Mouse (Mus musculus) intestine, postnatal 0 days (tissue): ENCODE measurements around the gene Mybbp1a. TPM values are rescaled to one million over a fixed set of nuclear protein-coding genes. Genes with fewer than 3 reads are reported as not detected.
"Not testable (repeated sequence)": the region's sequence is repeated elsewhere in the genome, so short reads cannot be mapped to it uniquely, and the experiment has no call there.

ENCODE experiments used
- ATAC-seq: fragments of 200-750 bp; cut with Nextera tagmentation; 2 replicates; pipeline ENCODE4 v1.8.0; 2017; ENCODE audit warnings: mild to moderate bottlenecking, moderate TSS enrichment, moderate library complexity
- H3K27ac ChIP-seq: fragments of 300-500 bp; sonication (generic); 2 replicates; pipeline ENCODE4 v1.5.1; 2014; ENCODE audit warnings: mild to moderate bottlenecking, low read depth, low read length, moderate library complexity
- H3K27me3 ChIP-seq: fragments of 300-500 bp; sonication (generic); replicated peaks from 2 replicates; pipeline ENCODE4 v1.6.1; 2014; ENCODE audit warnings: low read length, mixed read lengths; ENCODE audit not compliant: control insufficient read depth, insufficient read depth
- H3K36me3 ChIP-seq: fragments of 300-500 bp; sonication (generic); 2 replicates; pipeline ENCODE4 v1.6.1; 2014; ENCODE audit warnings: mild to moderate bottlenecking, moderate library complexity; ENCODE audit not compliant: control insufficient read depth, insufficient read depth
- H3K4me1 ChIP-seq: fragments of 300-500 bp; sonication (generic); replicated peaks from 2 replicates; pipeline ENCODE4 v1.6.1; 2014; ENCODE audit warnings: antibody characterized with exemption, low read length, mixed read lengths; ENCODE audit not compliant: control insufficient read depth, insufficient read depth
- H3K4me2 ChIP-seq: fragments of 300-500 bp; sonication (generic); replicated peaks from 2 replicates; pipeline ENCODE4 v1.6.1; 2014; ENCODE audit warnings: low read depth, mild to moderate bottlenecking, moderate library complexity
- H3K4me3 ChIP-seq: fragments of 300-500 bp; sonication (generic); 2 replicates; pipeline ENCODE4 v1.5.1; 2014; ENCODE audit warnings: low read depth, low read length
- H3K9ac ChIP-seq: fragments of 300-500 bp; sonication (generic); 2 replicates; pipeline ENCODE4 v1.6.1; 2014; ENCODE audit warnings: mild to moderate bottlenecking, low read depth, low read length
- H3K9me3 ChIP-seq: fragments of 300-500 bp; sonication (generic); 2 replicates; pipeline ENCODE4 v1.6.1; 2016; ENCODE audit warnings: mixed run types; ENCODE audit not compliant: control insufficient read depth
- CTCF ChIP-seq: sonication (generic); IDR thresholded peaks from 2 replicates; pipeline ENCODE4 v1.5.1; 2016; ENCODE audit warnings: low read depth, mild to moderate bottlenecking, control low read depth, antibody characterized with exemption, moderate library complexity
- WGBS: fragments of 180-500 bp; shearing (Covaris S2); extraction: QIAGEN DNeasy Blood & Tissue Kit; methylation state at CpG from one replicate; pipeline ENCODE4 v1.1.7; 2014; 5-methylcytosine and 5-hydroxymethylcytosine counted together
- polyA plus RNA-seq: library from polyadenylated mRNA; unstranded; fragments of >200 nt; fragmentation: Nextera tagmentation; extraction: Ambion mirVana; gene quantifications from 2 replicates; pipeline ENCODE4 v1.2.1, GENCODE M21; 2015

The Mybbp1a gene
- polyA plus RNA-seq, 1 experiment from 2014 or later = 40.7 TPM

DNA sequence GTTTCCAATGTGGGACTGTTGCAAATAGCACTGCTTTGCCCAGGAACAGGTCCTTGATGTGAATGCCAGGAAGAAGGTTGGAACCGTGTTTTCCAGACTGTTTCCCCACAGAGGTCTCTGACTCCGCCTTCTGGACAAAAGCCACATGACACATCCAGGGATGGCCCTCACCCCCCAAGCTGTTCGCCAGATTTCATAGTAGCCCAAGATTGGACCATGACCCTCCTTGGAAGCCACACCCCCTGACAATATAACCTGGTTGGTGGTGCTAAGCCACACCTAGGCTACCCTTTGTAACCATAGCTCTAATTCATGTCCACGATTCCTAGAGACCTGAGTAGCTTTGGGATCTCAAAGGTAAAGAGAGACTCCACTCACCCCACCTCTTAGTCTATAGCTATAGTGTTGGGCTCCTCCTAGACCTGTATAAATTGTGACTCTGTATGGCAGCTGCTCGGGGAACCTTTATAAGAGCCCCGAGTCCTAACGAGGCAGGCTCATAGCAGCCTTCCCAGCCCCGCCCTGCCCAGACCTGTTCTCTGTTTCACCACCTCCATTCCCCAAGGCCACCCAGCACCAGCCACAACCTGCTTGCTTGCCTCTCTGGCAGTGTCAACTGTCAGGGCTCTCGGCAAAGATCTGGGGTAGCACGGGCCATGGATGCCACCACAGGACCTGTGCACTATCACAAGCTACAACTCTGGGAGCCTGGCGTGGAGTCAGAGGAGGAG lies 6.0 kb upstream of the Mybbp1a start, which contains the start of gene Ggt6:
Ggt6 (plus strand) TSS at position 564 of the 731 bp plus-strand sequence.
- Histone ChIP-seq H3K9ac (no peak within 1 kb of the TSS), H3K36me3 (no peaks in the 10 kb centered on the region), H3K4me2 (peak within 1 kb of the TSS; percentile 66), H3K4me1 (peaks cover 10% of the 10 kb centered on the region; the same call in 1 of the 2 replicates), H3K27me3 (no peaks in the 10 kb centered on the region), H3K4me3 (peak within 1 kb of the TSS; percentile 36), H3K9me3 (no peaks in the 10 kb centered on the region), H3K27ac (peak within 1 kb of the TSS; percentile 91)
- TF ChIP-seq CTCF = peak; percentile 60
- 29% methylated on average over 11 of the region's 11 CpGs for WGBS
- peak; percentile 98 for ATAC-seq

DNA sequence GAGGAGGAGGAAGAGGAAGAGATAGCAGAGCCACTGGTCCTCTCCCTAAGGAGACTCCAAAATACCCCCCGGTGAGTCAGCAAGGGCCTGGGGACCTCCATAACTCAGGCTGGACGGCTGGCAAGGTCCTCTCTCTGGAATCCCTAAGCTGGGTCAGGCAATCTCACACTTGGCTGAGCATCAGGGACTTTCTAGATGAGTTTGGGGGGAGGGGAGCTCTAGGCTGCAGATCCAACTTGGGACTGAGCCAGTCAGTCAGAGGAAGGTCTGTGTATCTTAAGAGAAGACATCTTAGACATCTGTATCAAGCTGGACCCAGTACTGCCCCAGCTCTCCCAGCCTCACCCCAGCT lies 5.5 kb upstream of the Mybbp1a start:
- H3K4me3 ChIP-seq = peak overlapping the region; percentile 36
- peaks cover 10% of the 10 kb centered on the region; the same call in 1 of the 2 replicates for H3K4me1 ChIP-seq
- no peak for TF ChIP-seq CTCF
- ATAC-seq = peak; percentile 7; the same call in 1 of the 2 replicates
- H3K9ac ChIP-seq = no peak overlapping the region
- 47% methylated on average over 2 of the region's 2 CpGs for WGBS
- H3K27me3 ChIP-seq = no peaks in the 10 kb centered on the region
- H3K27ac ChIP-seq = peak overlapping the region; percentile 91
- H3K4me2 ChIP-seq = peak overlapping the region; percentile 66
- no peaks in the 10 kb centered on the region for H3K9me3 ChIP-seq
- H3K36me3 ChIP-seq = no peaks in the 10 kb centered on the region

DNA sequence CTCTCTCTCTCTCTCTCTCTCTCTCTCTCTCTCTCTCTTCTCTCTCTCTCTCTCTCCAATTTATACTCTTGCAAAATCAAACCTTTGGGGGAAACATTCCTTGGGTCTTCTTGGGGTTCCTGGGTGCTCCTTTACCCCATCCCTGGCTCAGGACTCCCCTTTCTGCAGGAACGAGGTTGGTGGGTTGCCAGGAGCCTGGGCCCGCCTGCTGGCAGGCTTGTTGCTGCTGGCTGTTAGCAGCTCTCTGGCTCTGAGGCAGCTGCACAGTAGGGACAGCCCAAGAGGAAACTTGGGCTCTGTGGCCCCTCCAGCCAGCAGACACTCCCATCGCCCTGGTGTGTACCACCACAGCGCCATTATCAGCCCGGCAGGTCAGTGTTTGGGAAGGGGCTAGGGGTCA lies 4.9 kb upstream of the Mybbp1a start:
- Histone ChIP-seq H3K36me3 (no peaks in the 10 kb centered on the region), H3K4me2 (peak overlapping the region; percentile 66), H3K27me3 (no peaks in the 10 kb centered on the region), H3K9me3 (no peaks in the 10 kb centered on the region), H3K27ac (no peak overlapping the region), H3K4me1 (peaks cover 10% of the 10 kb centered on the region; the same call in 1 of the 2 replicates), H3K9ac (no peak overlapping the region), H3K4me3 (peak overlapping the region; percentile 36; the same call in 1 of the 2 replicates)
- no peak for ATAC-seq
- TF ChIP-seq CTCF = no peak
- 73% methylated on average over 5 of the region's 5 CpGs for WGBS

DNA sequence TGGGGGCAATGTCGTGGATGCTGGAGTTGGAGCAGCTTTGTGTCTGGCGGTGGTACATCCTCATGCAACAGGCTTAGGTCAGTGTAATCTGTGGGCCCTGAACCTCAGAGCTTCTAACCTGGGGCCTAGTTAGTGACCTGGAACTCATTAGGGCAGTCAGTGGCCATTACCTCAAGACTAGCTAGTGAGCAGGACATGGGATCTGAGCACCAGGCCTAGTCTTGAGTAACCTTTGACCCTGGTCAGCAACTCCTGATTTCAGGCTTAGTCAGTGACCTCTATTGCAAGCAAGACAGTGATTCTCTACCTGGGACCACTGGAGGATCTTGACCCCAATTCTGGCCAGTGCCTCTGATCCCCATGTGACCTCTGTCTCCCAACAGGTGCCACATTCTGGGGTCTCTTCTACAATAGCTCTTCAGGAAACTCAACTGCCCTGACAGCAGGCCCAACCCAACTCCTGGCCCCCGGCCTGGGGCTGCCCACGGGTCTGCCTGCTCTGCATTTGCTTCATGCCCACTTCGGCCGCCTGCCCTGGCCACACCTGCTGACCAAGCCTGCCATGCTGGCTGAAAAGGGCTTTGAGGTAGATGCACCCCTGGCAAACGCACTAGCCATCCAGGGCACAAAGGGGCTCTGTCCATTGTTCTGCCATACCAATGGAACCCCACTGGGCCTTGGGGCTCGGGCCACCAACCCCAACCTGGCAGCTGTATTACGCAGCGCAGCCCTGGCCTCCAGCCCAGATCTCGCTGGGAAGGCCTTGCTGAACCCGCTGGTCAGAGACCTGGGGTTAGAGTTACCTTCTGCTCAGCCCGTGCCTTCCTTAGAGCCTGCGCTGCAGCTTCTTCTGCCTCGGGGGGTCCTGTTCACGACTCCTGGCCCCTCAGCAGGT lies 4.2 kb upstream of the Mybbp1a start:
- H3K4me2 ChIP-seq = peak overlapping the region; percentile 66
- H3K9me3 ChIP-seq = no peaks in the 10 kb centered on the region
- H3K27me3 ChIP-seq = no peaks in the 10 kb centered on the region
- no peak overlapping the region for H3K27ac ChIP-seq
- no peaks in the 10 kb centered on the region for H3K36me3 ChIP-seq
- H3K9ac ChIP-seq = no peak overlapping the region
- H3K4me3 ChIP-seq = no peak overlapping the region
- no peak for ATAC-seq
- 89% methylated on average over 16 of the region's 16 CpGs for WGBS
- H3K4me1 ChIP-seq = peaks cover 12% of the 10 kb centered on the region; the same call in 1 of the 2 replicates
- TF ChIP-seq CTCF = no peak

DNA sequence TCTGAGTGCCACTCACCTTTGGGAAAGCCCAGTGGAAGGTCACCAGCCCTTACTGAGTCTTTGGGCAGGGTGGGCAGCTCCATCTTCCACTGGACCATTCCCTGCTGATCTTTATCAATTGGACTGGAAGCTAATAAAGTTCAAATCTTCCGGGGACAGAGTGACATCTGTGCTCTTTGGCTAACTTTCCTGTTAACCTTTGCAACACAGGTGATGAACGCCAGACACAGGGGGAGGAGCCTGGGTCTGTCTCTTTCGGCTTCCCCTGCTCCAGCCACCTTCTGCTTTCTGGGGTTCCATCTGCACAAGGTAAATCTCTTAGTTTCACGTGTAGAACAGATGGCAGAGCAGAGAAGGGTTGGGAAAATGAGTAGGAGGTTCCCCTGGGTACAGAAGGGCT lies 2.7 kb upstream of the Mybbp1a start:
- Histone ChIP-seq H3K27me3 (no peaks in the 10 kb centered on the region), H3K4me1 (peaks cover 17% of the 10 kb centered on the region; the same call in 1 of the 2 replicates), H3K4me2 (no peak overlapping the region), H3K36me3 (peaks cover 10% of the 10 kb centered on the region), H3K9ac (no peak overlapping the region), H3K9me3 (no peaks in the 10 kb centered on the region), H3K4me3 (no peak overlapping the region), H3K27ac (no peak overlapping the region)
- no peak for TF ChIP-seq CTCF
- no peak for ATAC-seq
- 51% methylated on average over 4 of the region's 4 CpGs for WGBS

DNA sequence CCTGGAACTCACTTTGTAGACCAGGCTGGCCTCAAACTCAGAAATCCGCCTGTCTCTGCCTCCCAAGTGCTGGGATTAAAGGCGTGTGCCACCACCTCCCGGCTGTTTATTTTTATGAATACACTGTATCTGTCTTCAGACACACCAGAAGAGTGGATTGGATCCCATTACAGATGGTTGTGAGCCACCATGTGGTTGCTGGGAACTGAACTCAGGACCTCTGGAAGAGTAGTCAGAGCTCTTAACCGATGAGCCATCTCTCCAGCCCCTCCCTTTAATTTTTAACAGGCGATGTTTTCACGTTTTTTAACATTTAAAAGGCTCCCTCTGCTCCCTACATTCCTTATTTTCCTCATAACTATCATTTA lies 574 bp upstream of the Mybbp1a start:
- not testable (repeated sequence) for H3K27me3 ChIP-seq, H3K9ac ChIP-seq, ATAC-seq, H3K9me3 ChIP-seq
- H3K4me3 ChIP-seq = peak overlapping the region; percentile 72
- peak overlapping the region; percentile 94 for H3K4me2 ChIP-seq
- H3K27ac ChIP-seq = peak overlapping the region; percentile 36; the same call in 1 of the 2 replicates
- WGBS = 27% methylated on average over 6 of the region's 6 CpGs
- H3K4me1 ChIP-seq = peaks cover 13% of the 10 kb centered on the region; the same call in 1 of the 2 replicates
- H3K36me3 ChIP-seq = peaks cover 32% of the 10 kb centered on the region
